Mouse (Mus musculus): ENCODE data around the gene Pcdh7. TPM values are rescaled to one million over a fixed set of nuclear protein-coding genes. Genes with fewer than 3 reads are reported as not detected.

The Pcdh7 gene
- total RNA-seq, 2 experiments from 2014 or later: 110 to 115 TPM

GRCm38 (mm10) chr5:57782546-57782945 lies 64.8 kb downstream of the Pcdh7 start:
- intact Hi-C loops (cut with DNase I): no loop called here
- DNase-seq (ENCODE audit: low spot score): no peak

GRCm38 (mm10) chr5:57788775-57789509 lies 71.2 kb downstream of the Pcdh7 start:
- intact Hi-C loops (cut with DNase I): no loop called here

DNA sequence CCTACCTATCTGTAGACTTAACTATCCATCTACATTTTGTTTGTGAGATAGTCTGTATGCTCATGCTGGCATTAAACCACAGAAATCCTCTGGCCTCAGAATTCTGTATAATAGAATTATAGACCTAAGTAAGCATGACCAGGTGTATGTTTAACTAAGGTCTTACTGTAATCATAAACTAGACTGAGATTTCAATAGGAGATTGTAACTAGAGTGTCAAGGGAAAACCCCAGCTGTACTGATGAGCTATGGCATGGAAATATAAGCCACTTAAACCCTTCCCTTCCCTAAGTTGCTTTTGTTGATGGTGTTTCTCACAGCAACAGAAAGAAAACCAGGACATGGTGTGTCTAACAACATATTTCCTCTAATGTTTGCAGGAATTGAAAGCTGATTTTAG lies 78.6 kb downstream of the Pcdh7 start:
- no peak for DNase-seq (ENCODE audit: low spot score)
- intact Hi-C loops (cut with DNase I): no loop called here

More at GRCm38 (mm10) chr5:57788775-57789509, 71.2 kb downstream of the Pcdh7 start:
- no peak for DNase-seq (ENCODE audit: low spot score)

- DNase-seq (ENCODE audit: low spot score): no peak
- intact Hi-C loops (cut with DNase I): no loop called here
These were observed 80.3 kb downstream of the Pcdh7 start for GRCm38 (mm10) chr5:57797951-57798670.

GRCm38 (mm10) chr5:57803108-57803507 lies 85.3 kb downstream of the Pcdh7 start:
- intact Hi-C loops (cut with DNase I): no loop called here
- no peak for DNase-seq (ENCODE audit: low spot score)

DNA sequence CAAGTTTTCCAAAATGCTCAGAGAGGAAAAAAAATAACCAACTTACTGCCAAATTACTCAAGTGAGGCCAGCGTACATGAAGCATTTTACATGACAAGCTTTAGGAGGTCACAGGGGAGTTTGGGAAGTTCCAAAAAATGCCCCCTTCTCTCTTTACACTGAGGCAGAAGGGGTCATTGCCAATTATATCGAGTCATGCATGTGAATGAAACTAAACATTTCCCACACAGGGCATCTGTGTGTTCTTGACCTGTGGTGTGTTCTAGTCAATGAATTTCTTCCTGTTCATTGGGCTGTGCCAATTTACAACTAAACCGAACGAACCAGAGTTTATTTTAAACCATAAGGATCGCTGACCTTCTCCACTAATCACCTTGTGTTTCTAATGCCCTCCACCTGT lies 86.1 kb downstream of the Pcdh7 start:
- intact Hi-C loops (cut with DNase I): no loop called here
- no peak for DNase-seq (ENCODE audit: low spot score)

GRCm38 (mm10) chr5:57807350-57807749 lies 89.6 kb downstream of the Pcdh7 start:
- intact Hi-C loops (cut with DNase I): no loop called here
- no peak for DNase-seq (ENCODE audit: low spot score)

- intact Hi-C loops (cut with DNase I): no loop called here
- no peak for DNase-seq (ENCODE audit: low spot score)
These were observed 92.9 kb downstream of the Pcdh7 start for GRCm38 (mm10) chr5:57810641-57811040.

GRCm38 (mm10) chr5:57815964-57816589 lies 98.3 kb downstream of the Pcdh7 start:
- intact Hi-C loops (cut with DNase I): no loop called here

GRCm38 (mm10) chr5:57819788-57820187 lies 102.0 kb downstream of the Pcdh7 start:
- intact Hi-C loops (cut with DNase I): no loop called here
- DNase-seq (ENCODE audit: low spot score): no peak

More at GRCm38 (mm10) chr5:57815964-57816589, 98.3 kb downstream of the Pcdh7 start:
- no peak for DNase-seq (ENCODE audit: low spot score)

DNA sequence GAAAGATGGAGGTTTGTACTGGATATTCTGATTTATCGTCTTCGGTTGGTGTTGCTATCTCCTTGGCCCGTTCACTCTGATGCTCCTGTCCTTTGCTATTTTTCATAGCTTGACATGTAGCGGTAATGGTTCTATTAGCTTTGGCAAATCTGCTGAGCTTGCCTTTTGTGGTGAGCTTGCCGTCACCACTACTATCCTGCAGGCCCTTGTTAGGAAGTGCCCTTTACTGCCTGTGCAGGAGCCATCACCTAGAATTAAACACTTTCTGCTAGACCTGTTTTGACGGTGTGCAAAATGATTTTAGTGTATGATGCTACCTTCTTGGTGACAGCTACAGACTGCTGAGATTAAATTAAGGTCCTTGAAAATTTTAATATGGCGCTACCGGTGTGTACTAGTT lies 103.3 kb downstream of the Pcdh7 start:
- intact Hi-C loops (cut with DNase I): no loop called here
- no peak for DNase-seq (ENCODE audit: low spot score)

DNA sequence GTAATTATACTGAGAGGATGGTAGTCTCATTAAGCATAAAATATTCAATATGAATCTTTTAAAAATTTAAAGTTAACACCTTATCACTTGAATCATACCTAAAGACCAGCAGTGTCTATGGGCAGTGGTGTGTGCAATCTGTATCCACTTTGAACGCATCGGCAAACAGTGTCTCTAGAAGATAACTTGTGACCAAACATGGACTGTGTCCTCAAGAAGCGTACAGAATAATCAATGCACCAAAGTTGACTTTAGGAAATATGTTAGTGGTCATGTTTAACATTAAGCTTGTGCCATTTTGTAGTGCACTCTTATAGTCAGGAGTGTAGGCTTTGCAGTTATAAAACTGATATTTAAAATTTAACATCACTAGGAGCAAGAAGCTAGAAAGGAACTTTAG lies 110.7 kb downstream of the Pcdh7 start:
- DNase-seq (ENCODE audit: low spot score): no peak
- intact Hi-C loops (cut with DNase I): no loop called here

DNA sequence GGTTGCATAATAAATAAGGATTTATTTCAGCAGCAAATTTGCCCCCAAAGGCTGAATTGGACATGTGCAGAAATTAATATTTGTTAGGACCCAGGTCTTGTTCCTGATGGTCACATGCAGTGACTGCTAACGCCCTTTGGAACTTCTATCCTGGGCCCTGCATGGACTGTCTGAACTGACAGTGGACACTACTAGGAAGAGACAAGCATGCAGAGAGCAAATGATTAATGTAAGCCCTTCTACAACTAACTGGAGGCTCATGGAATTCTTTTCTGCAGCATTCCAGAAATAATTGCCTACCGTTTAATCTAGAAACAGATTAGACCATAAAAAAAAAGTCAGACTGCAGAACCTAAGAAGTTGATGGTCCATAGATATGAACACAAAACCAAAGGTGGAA lies 119.4 kb downstream of the Pcdh7 start:
- no peak for DNase-seq (ENCODE audit: low spot score)
- intact Hi-C loops (cut with DNase I): no loop called here

DNA sequence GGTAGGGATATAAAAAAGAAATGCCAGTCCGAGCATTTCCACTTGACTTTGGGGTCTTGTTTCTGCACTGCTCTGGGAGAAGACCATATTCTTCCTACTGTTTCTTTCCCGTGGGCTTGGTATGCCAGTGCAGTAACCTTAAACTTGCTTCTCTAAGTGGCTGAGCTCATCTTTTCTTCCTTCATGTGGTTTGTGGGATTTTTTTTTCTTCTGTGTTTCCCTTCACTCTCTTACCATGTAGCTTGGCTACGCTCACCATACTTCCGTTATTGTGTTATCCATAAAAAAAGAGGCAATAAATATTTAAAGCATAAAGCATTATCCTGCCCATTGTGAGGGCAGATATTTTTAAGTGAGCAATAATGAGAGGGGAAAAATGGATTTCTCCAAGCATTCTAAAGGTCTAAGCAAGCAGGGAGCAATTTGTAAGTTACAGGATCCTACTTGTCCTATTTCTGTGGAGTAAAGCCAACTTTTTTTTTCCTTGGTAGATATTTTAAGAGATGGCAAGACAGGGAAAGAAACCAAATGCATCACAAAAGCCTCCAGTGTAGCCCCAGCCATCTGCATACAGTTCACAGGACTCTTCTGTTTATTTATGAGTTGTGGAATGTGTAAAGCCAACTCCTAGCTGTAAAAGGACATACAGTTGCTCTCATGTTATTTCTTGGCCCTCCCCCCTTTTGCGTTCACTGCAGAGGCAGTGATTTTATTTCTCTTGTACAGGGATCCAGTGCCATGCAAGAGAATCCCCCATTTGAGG lies 123.8 kb downstream of the Pcdh7 start:
- intact Hi-C loops (cut with DNase I): no loop called here
- DNase-seq (ENCODE audit: low spot score): no peak

DNA sequence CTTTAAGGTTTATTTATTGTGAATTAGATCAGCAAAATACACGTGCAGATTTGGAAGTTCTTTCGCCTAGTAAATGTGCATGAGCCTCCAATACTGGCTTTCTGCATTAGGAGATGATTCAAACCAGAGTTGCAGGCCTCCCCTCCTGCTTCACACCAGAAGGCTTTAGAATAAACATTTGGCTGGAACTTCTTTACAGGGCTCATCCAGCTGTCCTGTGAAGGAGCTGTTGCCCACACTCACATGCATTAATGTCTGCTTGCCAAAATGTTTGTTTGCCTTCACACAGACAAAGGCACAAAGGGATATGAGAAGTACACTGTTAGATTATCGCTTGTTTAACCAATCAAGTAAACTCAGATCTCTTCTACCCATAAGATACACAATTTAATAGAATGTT lies 129.7 kb downstream of the Pcdh7 start:
- no peak for DNase-seq (ENCODE audit: low spot score)
- intact Hi-C loops (cut with DNase I): no loop called here

- intact Hi-C loops (cut with DNase I): no loop called here
- DNase-seq (ENCODE audit: low spot score): no peak
These were observed 132.3 kb downstream of the Pcdh7 start for GRCm38 (mm10) chr5:57850111-57850510.

GRCm38 (mm10) chr5:57857316-57857715 lies 139.5 kb downstream of the Pcdh7 start:
- DNase-seq (ENCODE audit: low spot score): no peak
- intact Hi-C loops (cut with DNase I): no loop called here

- intact Hi-C loops (cut with DNase I): no loop called here
- no peak for DNase-seq (ENCODE audit: low spot score)
These were observed 146.5 kb downstream of the Pcdh7 start for GRCm38 (mm10) chr5:57864254-57864653.

- no peak for DNase-seq (ENCODE audit: low spot score)
- intact Hi-C loops (cut with DNase I): no loop called here
These were observed 147.5 kb downstream of the Pcdh7 start for GRCm38 (mm10) chr5:57865256-57865655.

DNA sequence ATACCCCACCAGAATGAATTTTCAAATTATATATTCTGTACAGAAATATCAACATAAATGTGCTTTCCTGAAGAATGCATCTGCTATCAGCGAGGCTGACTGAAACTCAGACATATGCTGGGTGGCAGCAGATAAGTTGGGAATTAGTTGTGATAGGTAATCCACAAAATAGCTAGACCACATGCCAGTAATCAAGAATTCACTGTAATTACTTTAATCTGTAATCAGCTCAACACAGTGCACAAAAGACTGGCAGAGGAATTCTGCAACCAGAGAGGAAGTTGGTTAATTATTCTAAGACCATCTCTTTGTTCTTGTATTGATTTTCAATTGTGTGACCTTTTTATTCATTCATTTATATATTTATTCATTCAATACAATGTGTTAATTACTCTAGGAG lies 148.3 kb downstream of the Pcdh7 start:
- no peak for DNase-seq (ENCODE audit: low spot score)
- intact Hi-C loops (cut with DNase I): no loop called here

All from heart, postnatal 25 days (tissue).